ENCODE assay signal across 10 mouse cellular contexts in the genomic region with DNA sequence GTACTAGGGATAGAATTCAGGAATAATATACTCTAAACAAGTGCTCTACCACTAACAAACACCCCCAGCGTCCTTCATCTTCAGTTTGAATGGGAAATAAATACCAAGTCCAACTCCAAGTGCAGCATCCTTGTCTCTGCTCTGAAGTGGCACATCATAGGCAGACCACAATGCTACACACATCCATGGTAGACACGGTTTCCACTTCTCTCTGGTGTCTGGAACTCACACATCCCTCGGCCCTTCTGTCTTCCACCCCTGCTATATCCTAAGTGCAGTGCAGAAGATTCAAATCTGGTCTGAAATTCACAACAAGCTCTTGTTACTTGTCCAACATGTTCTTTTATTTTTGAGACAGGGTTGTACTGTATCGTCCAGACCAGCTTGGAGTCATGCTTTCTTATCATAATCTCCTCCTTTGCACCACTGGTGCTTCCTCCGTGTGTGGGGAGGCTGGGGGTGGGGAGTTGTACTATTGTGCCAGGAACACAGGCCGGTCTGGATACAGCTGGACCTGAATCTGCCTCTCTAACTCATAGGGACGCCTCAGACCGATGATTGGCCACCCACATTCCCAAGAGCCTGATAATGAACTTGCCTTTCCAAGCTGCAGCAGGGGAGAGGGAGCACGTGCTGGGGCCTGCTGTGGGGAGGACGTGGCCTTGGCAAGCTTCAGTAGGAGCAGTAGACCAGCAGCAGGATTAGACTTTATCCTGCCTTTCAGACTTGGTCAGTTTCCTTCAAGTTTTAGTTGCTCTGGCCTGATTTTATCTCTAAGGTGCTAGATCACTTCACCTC.
DNase-seq lines count a peak whose midpoint lies in the region; ATAC-seq lines count a peak whose summit lies in the region.
"Had no signal": no experiment of that assay in that cellular context is flagged by ENCODE, and none has a peak within 500 bp of the region (broad histone marks: within the 10 kb centered on the region; RNA-seq: fewer than 3 reads in every experiment).

No protein-coding gene starts in this region.

- peak overlapping the region; percentile 19; the same call in 1 of the 2 replicates for H3K27ac ChIP-seq in heart, embryonic 10.5 days
- peak overlapping the region; percentile 28 for H3K27ac ChIP-seq in kidney, embryonic 15.5 days
- H3K27ac ChIP-seq in forebrain, embryonic 11.5 days (ENCODE audit: low read depth, low read length): no peak overlapping the region

- H3K36me3 ChIP-seq in heart, embryonic 10.5 days: no peaks in the 10 kb centered on the region
- H3K36me3 ChIP-seq in kidney, embryonic 15.5 days: no peaks in the 10 kb centered on the region
- H3K36me3 ChIP-seq in forebrain, embryonic 11.5 days (ENCODE audit: control insufficient read depth, insufficient read depth, low read length): no peaks in the 10 kb centered on the region
- H3K36me3 ChIP-seq: G1E had no signal

- peaks cover 15% of the 10 kb centered on the region; the same call in 1 of the 2 replicates for H3K4me1 ChIP-seq in heart, embryonic 10.5 days
- 0 out of 2 replicates have a peak, but pooled peaks cover 4% of the 10 kb centered on the region for H3K4me1 ChIP-seq in kidney, embryonic 15.5 days
- H3K4me1 ChIP-seq in forebrain, embryonic 11.5 days (replicated peaks; ENCODE audit: control insufficient read depth, insufficient read depth, low read length): no peaks in the 10 kb centered on the region

- H3K4me2 ChIP-seq in kidney, embryonic 15.5 days: no peak overlapping the region
- H3K4me2 ChIP-seq in forebrain, embryonic 11.5 days (ENCODE audit: low read depth, low read length, severe bottlenecking): no peak overlapping the region

- no peak overlapping the region for H3K4me3 ChIP-seq in heart, embryonic 10.5 days
- no peak overlapping the region for H3K4me3 ChIP-seq in kidney, embryonic 15.5 days (replicated peaks)
- H3K4me3 ChIP-seq in forebrain, embryonic 11.5 days (ENCODE audit: low read depth, low read length): no peak overlapping the region

- peak; percentile 36; the same call in 1 of the 2 replicates for ATAC-seq in kidney, embryonic 15.5 days (replicated peaks; ENCODE audit: low FRiP score)
- ATAC-seq in forebrain, embryonic 11.5 days (replicated peaks; ENCODE audit: low FRiP score): no peak

- H3K9ac ChIP-seq in kidney, embryonic 15.5 days: no peak overlapping the region
- no peak overlapping the region for H3K9ac ChIP-seq in forebrain, embryonic 11.5 days (ENCODE audit: low read length)

- H3K27me3 ChIP-seq in heart, embryonic 10.5 days (ENCODE audit: insufficient read depth, poor library complexity, severe bottlenecking): no peaks in the 10 kb centered on the region
- H3K27me3 ChIP-seq in kidney, embryonic 15.5 days: no peaks in the 10 kb centered on the region
- H3K27me3 ChIP-seq in forebrain, embryonic 11.5 days (ENCODE audit: control insufficient read depth, insufficient read depth, low read length): no peaks in the 10 kb centered on the region

- 40% methylated on average over 10 of the region's 10 CpGs for WGBS in heart, embryonic 10.5 days
- 56% methylated on average over 10 of the region's 10 CpGs for WGBS in kidney, embryonic 15.5 days
- 75% methylated on average over 10 of the region's 10 CpGs for WGBS in forebrain, embryonic 11.5 days

- peak; percentile 33 for DNase-seq in retina, postnatal 1 day
- DNase-seq in retina, embryonic 14.5 days (ENCODE audit: low spot score): no peak
- no peak for DNase-seq in heart, embryonic 10.5 days (ENCODE audit: low spot score)
- DNase-seq in testis, postnatal 14 days (ENCODE audit: low spot score): peak; percentile 84
- DNase-seq in embryo, embryonic 10.5 days (ENCODE audit: low spot score): no peak
- DNase-seq in forebrain, embryonic 11.5 days (ENCODE audit: low spot score): no peak
- no peak for DNase-seq in left cerebral cortex, postnatal 14 days (ENCODE audit: low spot score in 2 of 2)
- DNase-seq: cerebellum, adult 9-11 months had no signal

- H3K9me3 ChIP-seq in heart, embryonic 10.5 days: no peaks in the 10 kb centered on the region
- H3K9me3 ChIP-seq in kidney, embryonic 15.5 days (replicated peaks): no peaks in the 10 kb centered on the region
- no peaks in the 10 kb centered on the region for H3K9me3 ChIP-seq in forebrain, embryonic 11.5 days (ENCODE audit: control insufficient read depth, low read length)
- H3K9me3 ChIP-seq: G1E had no signal

- intact Hi-C loops in left cerebral cortex, postnatal 14 days (cut with DNase I): no loop called here

Comparison
In these comparisons a context has a peak if more than half of its experiments do, and no peak if none do; other contexts are left out.
1. DNase-seq: peak in retina, postnatal 1 day (single experiment) and testis, postnatal 14 days (single experiment); none in retina, embryonic 14.5 days (single experiment), heart, embryonic 10.5 days (single experiment), embryo, embryonic 10.5 days (single experiment), forebrain, embryonic 11.5 days (single experiment) and left cerebral cortex, postnatal 14 days (0 of 2).